Mouse (Mus musculus): ENCODE measurements around the gene Eif2b5.
"Not testable (repeated sequence)": the region's sequence is repeated elsewhere in the genome, so short reads cannot be mapped to it uniquely, and the experiment has no call there.

Gene Eif2b5

DNA sequence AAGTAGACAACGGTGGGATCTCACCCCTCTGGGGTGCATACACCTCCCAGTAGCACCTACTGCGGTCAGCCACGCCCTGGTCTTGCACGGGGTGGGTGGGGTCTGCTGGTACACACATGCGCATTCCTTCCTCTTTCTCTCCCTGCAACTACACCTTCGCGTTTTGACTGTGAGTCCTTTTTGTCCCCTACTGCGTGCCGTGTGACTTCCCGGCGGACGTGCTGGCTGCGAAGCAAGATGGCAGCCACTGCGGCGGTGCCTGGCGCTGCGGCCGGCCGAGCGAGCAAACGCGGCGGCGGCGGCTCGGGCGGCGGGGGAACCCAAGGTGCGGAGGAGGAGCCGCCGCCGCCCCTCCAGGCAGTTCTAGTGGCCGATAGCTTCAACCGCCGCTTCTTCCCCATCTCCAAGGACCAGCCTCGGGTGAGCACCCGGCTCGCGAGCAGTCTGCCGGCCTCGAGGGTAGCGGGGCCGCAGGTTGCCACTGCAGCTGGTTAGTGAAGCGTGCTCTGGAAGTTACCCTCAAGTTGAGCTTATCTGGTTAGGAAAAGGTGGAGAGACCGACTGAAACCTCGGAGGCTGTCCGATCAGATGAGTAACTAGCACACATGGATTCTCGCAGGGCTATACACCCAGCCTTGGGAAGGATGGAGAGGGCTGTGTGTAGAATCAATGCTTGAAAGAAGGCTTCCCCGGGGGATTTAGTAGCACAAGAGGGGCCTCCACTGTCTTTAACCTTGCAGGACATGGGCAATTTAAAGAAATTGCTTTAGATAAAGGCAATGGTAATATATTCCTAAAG lies at the start of gene Eif2b5:
Gene Eif2b5 (plus strand): TSS at position 141 of the 799 bp plus-strand sequence.
- peak; percentile 90 for DNase-seq (ENCODE audit: low spot score)

GRCm38 (mm10) chr16:20451774-20452173 lies 46.8 kb upstream of the Eif2b5 start:
- DNase-seq (ENCODE audit: low spot score), result no peak

GRCm38 (mm10) chr16:20454155-20454654 lies 44.4 kb upstream of the Eif2b5 start:
- no peak for DNase-seq (ENCODE audit: low spot score)

GRCm38 (mm10) chr16:20456106-20456505 lies 42.5 kb upstream of the Eif2b5 start:
- DNase-seq (ENCODE audit: low spot score), result no peak

DNA sequence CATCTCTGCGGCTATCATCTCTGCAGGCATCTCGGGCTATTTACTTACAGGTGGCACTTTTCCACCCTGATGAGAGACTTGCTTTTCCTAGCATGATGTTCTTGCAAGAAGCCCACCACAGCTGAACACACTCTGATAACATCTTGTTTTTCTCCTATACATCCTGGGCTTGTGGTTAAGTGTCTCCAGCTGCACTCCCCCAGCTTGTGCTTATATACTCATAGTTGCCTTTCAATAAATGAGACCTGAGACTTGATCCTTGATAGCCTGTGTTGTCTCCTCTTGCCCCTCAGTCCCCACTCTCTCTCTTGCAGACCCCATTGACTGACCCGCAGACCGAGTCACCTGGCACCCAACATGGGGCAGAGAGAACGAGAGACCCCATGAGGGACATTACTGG lies 39.9 kb upstream of the Eif2b5 start:
- not testable (repeated sequence) for DNase-seq (ENCODE audit: low spot score)

DNA sequence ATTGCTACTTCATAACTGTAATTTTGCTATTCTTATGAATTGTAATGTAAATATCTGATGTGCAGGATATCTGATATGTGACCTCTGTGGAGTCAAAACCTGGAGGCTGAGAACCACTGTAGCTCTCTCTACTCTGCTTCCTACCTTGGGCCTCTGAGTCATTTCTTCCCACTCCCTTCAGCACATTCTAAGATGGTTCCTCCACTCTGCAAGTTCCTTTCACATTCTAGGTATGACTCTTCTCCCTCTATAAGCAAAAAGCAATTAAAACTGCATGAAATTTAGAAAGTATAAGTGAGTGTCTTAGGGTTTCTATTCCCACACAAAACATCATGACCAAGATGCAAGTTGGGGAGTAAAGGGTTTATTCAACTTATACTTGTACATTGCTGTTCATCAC lies 33.9 kb upstream of the Eif2b5 start:
- DNase-seq (ENCODE audit: low spot score), result no peak

GRCm38 (mm10) chr16:20470981-20471380 lies 27.6 kb upstream of the Eif2b5 start:
- no peak for DNase-seq (ENCODE audit: low spot score)

DNA sequence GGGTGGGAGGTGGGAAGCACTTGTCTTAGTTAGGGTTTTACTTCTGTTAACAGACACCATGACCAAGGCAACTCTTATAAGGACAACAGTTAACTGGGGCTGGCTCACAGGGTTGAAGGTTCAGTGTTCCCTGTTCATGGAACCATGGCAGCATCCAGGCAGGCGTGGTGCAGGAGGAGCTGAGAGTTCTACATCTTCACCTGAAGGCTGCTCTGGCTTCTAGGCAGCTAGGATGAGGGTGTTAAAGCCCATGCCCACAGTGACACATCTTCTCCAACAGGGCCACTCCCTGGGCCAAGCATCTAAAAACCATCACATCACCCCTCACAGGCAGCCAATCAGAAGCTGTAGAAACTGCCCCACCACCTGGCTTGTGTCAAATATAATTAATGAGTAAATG lies 26.9 kb upstream of the Eif2b5 start:
- DNase-seq (ENCODE audit: low spot score), result no peak

DNA sequence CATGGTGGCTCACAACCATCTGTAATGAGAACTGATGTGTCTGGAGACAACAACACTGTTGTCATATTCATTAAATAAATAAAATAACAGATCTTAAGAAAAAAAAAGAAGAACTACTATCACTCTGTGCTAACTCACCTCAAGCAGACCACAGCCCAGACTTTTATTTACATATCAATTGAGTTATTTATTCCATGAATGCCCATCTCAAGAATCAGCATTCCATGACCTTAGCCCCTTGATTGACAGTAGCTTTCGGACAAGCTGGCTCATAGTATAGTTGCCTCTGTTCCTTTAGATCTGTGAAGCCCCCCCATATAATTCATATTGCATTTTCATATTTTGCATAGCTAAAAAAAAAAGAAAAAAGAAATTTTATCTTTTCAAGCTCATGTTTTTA lies 24.9 kb upstream of the Eif2b5 start:
- no peak for DNase-seq (ENCODE audit: low spot score)

DNA sequence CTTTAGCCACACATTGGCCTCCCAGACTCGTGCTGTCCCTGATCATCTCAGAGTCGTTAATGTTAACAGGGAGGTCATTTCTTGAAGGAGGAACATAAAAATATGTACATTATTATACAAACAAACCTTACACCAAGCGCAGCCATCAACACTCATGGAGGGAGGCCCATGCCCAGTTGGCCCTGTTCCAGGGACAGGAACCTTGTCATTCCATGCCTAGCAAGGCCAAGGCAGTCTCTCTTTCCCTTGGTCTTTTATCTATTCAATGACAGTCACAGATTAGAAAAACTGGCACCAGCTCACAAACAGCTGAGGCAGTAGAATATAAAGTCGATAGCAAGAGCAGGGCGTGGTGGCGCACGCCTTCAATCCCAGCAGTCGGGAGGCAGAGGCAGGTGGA lies 24.4 kb upstream of the Eif2b5 start:
- no peak for DNase-seq (ENCODE audit: low spot score)

DNA sequence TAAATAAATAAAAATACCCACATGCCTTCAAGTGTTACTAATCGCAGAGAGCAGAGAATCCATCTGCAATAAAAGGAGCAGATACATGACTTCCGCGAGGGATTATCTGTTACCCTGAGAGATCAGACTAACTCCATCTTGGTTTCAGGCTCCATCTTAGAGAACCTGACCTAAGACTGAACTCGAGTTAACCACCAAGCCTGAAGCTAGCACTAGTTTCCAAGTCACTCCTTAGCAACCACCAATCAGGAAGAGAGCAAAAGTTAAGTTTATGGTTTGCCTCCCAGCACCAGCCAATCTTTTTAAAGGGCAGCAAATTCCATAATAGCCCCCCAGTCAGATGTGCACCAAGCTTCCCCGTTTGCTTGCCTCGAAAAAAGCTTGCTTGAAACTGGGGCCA lies 23.8 kb upstream of the Eif2b5 start:
- no peak for DNase-seq (ENCODE audit: low spot score)

DNA sequence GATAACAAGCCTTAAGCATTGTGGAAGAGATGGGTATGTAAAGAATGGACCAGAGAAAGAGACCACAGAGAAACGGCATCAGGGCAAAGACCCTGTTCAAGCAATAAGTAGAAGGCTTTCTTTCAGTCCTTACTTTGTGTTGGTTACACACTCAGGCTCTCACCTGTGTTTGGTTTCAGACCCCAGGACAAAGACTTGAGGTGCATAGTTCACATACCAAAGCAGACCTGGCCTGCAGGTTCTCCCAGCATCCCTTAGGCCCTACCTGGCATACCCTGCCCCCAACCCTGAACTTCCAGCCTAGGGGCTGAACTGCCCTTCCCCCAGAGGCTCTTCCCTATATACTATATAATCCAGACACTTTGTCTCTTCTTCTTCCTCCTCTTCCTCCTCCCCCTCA lies 23.3 kb upstream of the Eif2b5 start:
- DNase-seq (ENCODE audit: low spot score), result no peak

DNA sequence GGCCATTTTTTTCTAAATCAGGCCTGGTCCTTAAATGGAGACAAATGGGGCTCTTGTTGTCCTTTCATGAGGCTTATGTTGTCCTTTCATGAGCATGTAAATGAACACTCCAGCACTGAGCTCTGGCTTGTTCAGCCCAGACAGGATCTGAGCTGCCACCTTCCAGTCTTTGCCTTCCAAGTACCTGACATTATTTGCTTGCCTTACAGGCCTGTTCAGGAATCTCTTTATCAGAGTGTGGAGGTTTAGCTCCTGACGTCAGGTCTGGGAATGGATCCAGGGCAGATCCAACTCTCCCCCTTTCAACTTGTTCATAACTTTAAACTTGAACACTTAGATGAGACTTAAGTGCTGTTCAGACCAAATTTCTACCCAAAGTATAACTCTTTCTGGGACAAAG lies 21.8 kb upstream of the Eif2b5 start:
- no peak for DNase-seq (ENCODE audit: low spot score)

GRCm38 (mm10) chr16:20477270-20477669 lies 21.3 kb upstream of the Eif2b5 start:
- DNase-seq (ENCODE audit: low spot score), result no peak

DNA sequence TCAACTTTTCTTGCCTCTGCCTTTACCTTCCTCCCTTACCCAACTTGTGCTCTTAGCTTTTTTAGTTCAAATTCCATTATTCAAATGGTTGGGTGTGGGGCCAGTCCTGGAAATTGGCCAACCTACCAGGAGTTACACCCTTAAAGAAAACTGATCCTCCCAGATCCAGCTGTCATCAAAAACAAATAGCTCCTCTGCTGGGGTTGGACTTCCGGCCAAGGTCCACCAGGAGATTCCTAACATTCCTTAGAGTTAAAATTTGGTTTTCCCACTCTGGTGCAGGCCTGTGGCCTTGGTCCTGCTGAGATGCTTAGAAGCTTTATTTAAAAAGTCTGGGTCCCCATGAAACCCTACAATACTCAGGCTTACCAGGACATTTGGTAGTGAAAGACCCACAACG lies 20.1 kb upstream of the Eif2b5 start:
- no peak for DNase-seq (ENCODE audit: low spot score)

DNA sequence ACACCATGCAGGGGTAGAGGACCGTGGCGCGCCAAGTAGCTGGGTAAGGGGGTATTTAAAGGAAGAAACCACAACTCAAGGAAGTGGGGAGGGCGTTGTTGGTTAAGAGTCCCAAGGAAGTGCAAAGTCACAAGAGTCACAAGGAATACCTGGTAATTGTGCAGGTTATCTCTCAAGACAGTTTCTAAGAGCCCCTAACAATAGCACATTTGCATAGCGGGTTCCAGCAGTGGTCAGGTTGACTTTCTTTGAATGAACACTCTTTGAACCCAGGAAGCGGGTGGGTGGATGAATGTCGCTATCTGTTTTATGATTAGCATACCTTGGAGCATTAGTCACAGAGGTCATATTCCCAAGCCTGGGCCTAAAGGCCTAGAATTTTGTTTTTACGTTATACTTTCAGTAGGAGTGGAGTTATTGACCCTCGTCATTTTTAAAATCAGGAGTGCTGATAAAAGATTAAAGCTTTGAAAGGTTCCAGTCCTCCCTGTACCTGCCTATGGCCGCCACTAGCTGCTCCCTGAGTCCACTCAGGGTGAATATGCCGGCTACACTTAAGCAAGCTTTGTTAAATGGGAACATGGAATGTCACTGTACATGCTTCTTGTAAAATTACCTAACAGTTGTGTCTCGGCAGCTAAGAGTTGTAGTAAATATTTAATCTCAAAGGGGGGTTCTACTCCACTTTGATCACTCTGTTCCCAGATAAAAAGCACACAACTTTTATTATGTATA lies 19.4 kb upstream of the Eif2b5 start:
- not testable (repeated sequence) for DNase-seq (ENCODE audit: low spot score)

DNA sequence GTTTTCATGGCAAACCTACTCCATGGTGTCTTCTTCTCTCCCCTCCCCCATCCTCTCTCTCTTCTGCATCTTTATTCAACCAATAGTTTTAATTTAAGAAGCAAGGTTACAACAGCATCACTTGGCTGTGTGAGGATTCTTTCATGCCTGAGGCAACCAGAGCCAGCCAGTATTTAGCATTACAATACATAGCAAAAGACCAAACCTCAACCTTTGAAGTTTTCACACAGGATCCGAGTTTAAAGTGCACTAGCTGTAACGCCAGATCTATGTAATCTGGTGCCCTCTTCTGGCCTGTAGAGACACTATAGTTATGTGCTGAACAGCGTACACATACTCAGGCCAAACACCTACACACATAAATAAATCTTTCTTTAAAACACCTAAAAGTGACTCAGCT lies 18.5 kb upstream of the Eif2b5 start:
- DNase-seq (ENCODE audit: low spot score), result peak; percentile 29

DNA sequence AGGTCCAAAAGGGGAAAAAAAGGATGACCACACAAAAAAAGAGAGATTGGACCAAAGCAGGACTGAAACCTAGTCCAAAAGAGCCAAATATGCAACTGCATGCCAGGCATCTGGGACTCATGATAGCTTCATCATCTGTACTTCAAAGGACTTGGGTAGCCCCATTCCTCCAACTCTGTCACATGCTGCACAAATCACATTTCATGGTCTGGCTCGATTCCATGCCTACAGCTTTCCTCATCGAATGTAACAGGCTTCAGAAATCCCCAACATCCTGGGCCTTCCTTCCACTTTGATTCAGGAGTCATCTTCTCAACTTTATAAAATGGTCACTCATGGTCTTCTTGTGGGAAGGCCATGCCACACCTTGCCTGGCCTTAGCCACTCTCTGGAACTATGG lies 16.9 kb upstream of the Eif2b5 start:
- no peak for DNase-seq (ENCODE audit: low spot score)

- DNase-seq (ENCODE audit: low spot score), result not testable (repeated sequence)
These were observed 14.9 kb upstream of the Eif2b5 start for GRCm38 (mm10) chr16:20483716-20484115.

DNA sequence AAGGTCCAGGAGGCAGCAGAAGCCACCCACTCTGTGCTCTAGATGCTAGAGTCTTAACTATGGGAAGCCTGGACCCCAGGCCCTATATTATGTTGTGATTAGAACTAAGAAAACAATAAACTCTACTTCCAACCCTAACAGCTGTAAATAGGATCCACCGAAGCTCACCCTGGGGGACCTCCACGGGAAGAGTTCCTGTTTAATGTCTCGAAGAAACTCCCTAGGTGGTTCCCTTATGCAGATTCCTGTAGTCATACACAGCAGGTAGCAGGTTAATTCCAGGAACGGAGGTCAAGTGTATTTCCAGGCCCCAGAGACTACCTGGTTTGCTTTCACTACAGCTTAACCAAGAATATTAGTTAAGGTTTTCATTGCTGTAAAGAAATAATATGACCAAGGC lies 13.6 kb upstream of the Eif2b5 start:
- DNase-seq (ENCODE audit: low spot score), result no peak

DNA sequence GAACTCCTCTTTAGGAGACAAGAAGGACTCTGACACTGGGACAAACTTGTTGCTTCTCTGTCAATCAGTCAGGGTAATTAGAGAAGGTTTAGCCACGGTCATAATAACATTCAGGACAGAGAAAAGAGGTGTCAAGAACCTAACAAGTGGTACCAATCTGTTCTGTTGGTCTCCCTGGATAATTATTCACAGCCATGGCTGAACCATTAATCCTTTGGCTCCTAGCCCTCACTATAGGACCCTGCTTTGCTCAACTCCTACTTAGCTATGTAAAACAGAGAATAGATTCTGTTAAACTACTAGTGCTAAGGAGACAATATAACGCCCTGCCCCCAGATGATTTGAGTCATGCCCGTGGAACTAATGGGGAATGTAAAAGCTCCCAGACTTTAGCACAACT lies 12.6 kb upstream of the Eif2b5 start:
- no peak for DNase-seq (ENCODE audit: low spot score)

- DNase-seq (ENCODE audit: low spot score), result no peak
These were observed 10.5 kb upstream of the Eif2b5 start for GRCm38 (mm10) chr16:20488151-20488550.

DNA sequence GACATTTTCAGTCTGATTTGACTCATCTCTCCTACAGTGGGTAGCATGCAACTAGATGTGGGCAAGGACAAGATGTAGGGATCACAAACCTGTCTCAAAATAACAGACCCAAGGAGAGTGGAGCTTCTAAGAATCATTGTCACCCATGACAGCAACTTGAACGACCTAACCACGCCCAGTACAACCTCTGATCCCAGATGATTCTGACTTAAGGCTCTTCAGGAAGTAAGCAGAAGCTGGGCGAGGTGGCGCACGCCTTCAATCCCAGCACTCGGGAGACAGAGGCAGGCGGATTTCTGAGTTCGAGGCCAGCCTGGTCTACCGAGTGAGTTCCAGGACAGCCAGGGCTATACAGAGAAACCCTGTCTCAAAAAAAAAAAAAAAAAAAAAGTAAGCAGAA lies 9.9 kb upstream of the Eif2b5 start:
- DNase-seq (ENCODE audit: low spot score), result not testable (repeated sequence)

All from retina, embryonic 14.5 days (tissue).